Mouse (Mus musculus) stomach, embryonic 14.5 days (tissue): Measurements from ENCODE around the gene Zglp1. TPM values are rescaled to one million over a fixed set of nuclear protein-coding genes. Genes with fewer than 3 reads are reported as not detected.

ENCODE experiments used
- ATAC-seq: fragments of 200-750 bp; cut with Nextera tagmentation; 2 replicates; pipeline ENCODE4 v1.8.0; 2017; ENCODE audit warnings: low read depth, moderate TSS enrichment; ENCODE audit not compliant: insufficient number of reproducible peaks, insufficient read depth, low FRiP score
- H3K27ac ChIP-seq: fragments of 300-500 bp; sonication (generic); 2 replicates; pipeline ENCODE4 v1.5.1; 2014; ENCODE audit warnings: mild to moderate bottlenecking, low read length, moderate library complexity, mixed read lengths
- H3K27me3 ChIP-seq: fragments of 300-500 bp; sonication (generic); 2 replicates; pipeline ENCODE4 v1.6.1; 2014; ENCODE audit warnings: low read length, control low read depth, mixed read lengths; ENCODE audit not compliant: control insufficient read depth, insufficient read depth
- H3K36me3 ChIP-seq: fragments of 300-500 bp; sonication (generic); 2 replicates; pipeline ENCODE4 v1.6.1; 2014; ENCODE audit warnings: mild to moderate bottlenecking, control low read depth, low read length, moderate library complexity, mixed read lengths; ENCODE audit not compliant: control insufficient read depth, insufficient read depth
- H3K4me1 ChIP-seq: fragments of 300-500 bp; sonication (generic); 2 replicates; pipeline ENCODE4 v1.6.1; 2014; ENCODE audit warnings: low read length, control low read depth, mixed read lengths; ENCODE audit not compliant: control insufficient read depth, insufficient read depth
- H3K4me2 ChIP-seq: fragments of 300-500 bp; sonication (generic); replicated peaks from 2 replicates; pipeline ENCODE4 v1.6.1; 2014; ENCODE audit warnings: low read depth, low read length, control low read depth
- H3K4me3 ChIP-seq: fragments of 300-500 bp; sonication (generic); 2 replicates; pipeline ENCODE4 v1.5.1; 2014; ENCODE audit warnings: low read depth, low read length, control low read depth
- H3K9ac ChIP-seq: fragments of 300-500 bp; sonication (generic); replicated peaks from 2 replicates; pipeline ENCODE4 v1.6.1; 2014; ENCODE audit warnings: low read depth, mild to moderate bottlenecking, control low read depth, low read length, moderate library complexity, mixed read lengths
- H3K9me3 ChIP-seq: fragments of 300-500 bp; sonication (generic); 2 replicates; pipeline ENCODE4 v1.6.1; 2016; ENCODE audit warnings: low read depth, low read length, control low read depth; ENCODE audit not compliant: control insufficient read depth
- WGBS: fragments of 180-500 bp; shearing (Covaris S2); extraction: QIAGEN DNeasy Blood & Tissue Kit; methylation state at CpG from one replicate; pipeline ENCODE4 v1.1.7; 2014; 5-methylcytosine and 5-hydroxymethylcytosine counted together
- polyA plus RNA-seq: library from polyadenylated mRNA; unstranded; fragments of >200 nt; fragmentation: Nextera tagmentation; extraction: Ambion mirVana; gene quantifications from 2 replicates; pipeline ENCODE4 v1.2.1, GENCODE M21; 2014

Gene Zglp1
- polyA plus RNA-seq, 1 experiment from 2014 or later, result 1.8 TPM

DNA sequence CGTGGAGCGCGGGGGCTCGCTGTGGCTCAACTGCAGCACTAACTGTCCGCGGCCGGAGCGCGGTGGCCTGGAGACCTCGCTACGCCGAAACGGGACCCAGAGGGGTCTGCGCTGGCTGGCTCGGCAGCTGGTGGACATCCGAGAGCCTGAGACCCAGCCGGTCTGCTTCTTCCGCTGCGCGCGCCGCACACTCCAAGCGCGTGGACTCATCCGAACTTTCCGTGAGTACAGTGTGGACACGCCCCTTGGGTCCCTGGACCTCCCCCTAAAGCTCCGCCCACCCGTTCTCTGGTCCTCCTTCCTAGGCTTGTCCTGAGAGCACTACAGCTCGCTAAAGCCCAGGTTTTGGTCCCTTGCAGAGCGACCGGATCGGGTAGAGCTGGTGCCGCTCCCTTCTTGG, 33.8 kb downstream of the Zglp1 start:
- Histone ChIP-seq H3K4me2 (peak overlapping the region; percentile 95), H3K4me1 (peaks cover 38% of the 10 kb centered on the region), H3K9ac (0 out of 2 replicates have a peak overlapping the region, but pooled peaks have one; percentile 10), H3K27ac (no peak overlapping the region), H3K27me3 (peaks cover 63% of the 10 kb centered on the region), H3K4me3 (peak overlapping the region; percentile 42), H3K36me3 (no peaks in the 10 kb centered on the region), H3K9me3 (no peaks in the 10 kb centered on the region)
- ATAC-seq, result peak; percentile 81
- WGBS, result under 1% methylated on average over 34 of the region's 34 CpGs

DNA sequence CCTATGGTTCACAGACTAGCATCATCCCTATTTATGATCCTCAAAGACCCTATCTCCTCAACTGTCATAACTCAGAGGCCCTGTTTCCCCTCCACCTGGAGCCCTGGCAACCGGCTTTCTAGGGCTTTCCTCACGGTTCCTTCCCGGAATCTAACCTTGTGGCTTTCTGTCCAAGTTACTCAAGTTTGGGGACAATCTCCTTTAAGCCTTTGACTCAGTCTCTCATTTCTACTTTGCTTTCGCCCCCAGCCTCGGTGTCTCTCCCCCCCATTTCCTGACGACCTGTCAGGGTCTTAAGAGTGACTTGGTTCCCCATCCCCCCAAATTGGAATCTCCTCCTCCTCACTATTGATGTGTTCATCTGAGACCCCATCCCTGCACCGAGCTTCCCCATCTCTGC, 34.4 kb downstream of the Zglp1 start:
- peak overlapping the region; percentile 95 for H3K4me2 ChIP-seq
- no peak overlapping the region for H3K27ac ChIP-seq
- peaks cover 33% of the 10 kb centered on the region for H3K4me1 ChIP-seq
- peak overlapping the region; percentile 42 for H3K4me3 ChIP-seq
- 2% methylated on average over 7 of the region's 7 CpGs for WGBS
- no peak overlapping the region for H3K9ac ChIP-seq
- no peaks in the 10 kb centered on the region for H3K9me3 ChIP-seq
- ATAC-seq, result no peak
- peaks cover 56% of the 10 kb centered on the region for H3K27me3 ChIP-seq
- H3K36me3 ChIP-seq, result no peaks in the 10 kb centered on the region

DNA sequence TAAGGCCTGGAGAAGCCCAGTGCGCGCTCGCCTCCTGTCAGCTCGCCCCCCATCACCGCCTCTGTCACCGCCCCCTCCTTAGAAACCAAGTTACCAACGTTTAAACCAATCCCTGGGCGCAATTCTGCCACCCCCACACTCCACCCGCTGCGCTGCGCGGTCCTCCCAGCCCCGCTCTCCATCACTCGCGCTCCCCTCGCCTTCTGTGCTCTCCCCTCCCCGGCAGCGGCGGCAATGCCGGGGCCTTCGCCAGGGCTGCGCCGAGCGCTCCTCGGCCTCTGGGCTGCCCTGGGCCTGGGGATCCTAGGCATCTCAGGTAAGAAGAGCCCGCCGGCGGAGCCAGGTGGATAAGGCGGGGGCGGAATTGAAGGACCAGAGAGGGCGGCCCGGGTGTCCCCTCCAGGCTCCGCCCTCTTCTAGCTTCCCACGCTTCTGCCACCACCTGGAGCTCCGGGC, 35.0 kb downstream of the Zglp1 start, which contains the start of gene Icam5:
Icam5 (plus strand) TSS at position 178 of the 456 bp plus-strand sequence.
- Histone ChIP-seq H3K36me3 (no peaks in the 10 kb centered on the region), H3K4me3 (peak within 1 kb of the TSS; percentile 42), H3K9ac (no peak within 1 kb of the TSS; the same call in 1 of the 2 replicates), H3K27ac (no peak within 1 kb of the TSS), H3K4me2 (peak within 1 kb of the TSS; percentile 95), H3K27me3 (peaks cover 51% of the 10 kb centered on the region), H3K9me3 (no peaks in the 10 kb centered on the region), H3K4me1 (peaks cover 30% of the 10 kb centered on the region)
- ATAC-seq, result no peak
- WGBS, result under 1% methylated on average over 34 of the region's 35 CpGs

DNA sequence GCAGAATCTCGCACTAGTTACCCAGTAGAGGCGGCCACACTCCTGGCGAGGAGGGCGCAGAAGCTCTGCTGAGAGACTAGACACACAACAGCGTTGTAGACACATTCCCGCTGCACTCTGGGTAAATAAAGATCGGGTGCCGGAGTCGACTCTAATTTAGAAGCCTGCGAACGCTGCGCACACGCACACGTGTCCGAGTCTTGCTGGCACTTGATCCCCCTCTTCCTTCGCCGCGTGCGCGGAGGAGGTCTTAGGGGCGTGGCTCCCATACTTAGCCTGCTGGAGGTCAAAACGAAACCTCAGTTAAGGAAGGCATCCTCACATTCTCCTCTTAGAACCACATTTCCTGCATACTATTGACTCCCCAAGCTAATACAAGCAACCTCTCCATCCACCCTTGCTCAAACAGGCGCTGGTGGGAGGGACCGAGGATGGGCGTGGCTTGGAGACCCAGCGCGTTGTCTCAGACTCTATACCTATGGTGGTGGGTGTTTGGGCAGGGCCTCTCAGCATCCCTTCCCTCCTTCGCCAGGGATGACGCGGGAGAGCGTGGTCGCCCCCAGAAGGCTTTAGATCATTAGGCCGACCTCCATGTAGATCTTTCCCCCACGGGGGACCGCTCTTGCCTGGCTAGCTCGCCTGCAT, 35.5 kb downstream of the Zglp1 start:
- under 1% methylated on average over 36 of the region's 36 CpGs for WGBS
- H3K4me1 ChIP-seq, result peaks cover 30% of the 10 kb centered on the region
- ATAC-seq, result no peak
- peak overlapping the region; percentile 89 for H3K4me2 ChIP-seq
- H3K27ac ChIP-seq, result no peak overlapping the region
- H3K27me3 ChIP-seq, result peaks cover 45% of the 10 kb centered on the region
- H3K36me3 ChIP-seq, result no peaks in the 10 kb centered on the region
- peak overlapping the region; percentile 42 for H3K4me3 ChIP-seq
- H3K9ac ChIP-seq, result no peak overlapping the region
- no peaks in the 10 kb centered on the region for H3K9me3 ChIP-seq

DNA sequence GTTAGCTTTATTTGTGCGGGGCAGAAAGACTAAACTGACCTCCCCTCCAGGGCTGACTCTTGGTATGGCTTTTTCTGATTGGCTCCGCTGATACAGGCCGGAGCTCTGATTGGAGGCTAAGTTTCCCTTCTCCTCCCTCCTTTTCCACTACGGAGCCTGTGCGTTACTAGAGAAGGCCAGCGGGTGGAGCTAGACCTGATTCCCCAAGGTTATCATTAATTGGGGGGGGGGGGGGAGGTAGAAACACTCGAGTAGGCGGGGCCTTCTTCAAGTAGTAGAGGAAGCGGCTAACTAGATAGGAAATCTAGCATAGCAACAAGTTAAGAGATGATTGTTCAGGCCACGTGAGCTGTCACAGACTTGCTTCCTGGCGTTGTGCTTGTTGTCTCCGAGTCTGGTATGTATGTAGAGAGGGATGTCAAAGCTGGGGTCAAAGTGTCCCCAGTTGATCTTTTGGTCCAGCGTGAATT, 36.1 kb downstream of the Zglp1 start:
- no peaks in the 10 kb centered on the region for H3K36me3 ChIP-seq
- peak overlapping the region; percentile 89 for H3K4me2 ChIP-seq
- H3K9me3 ChIP-seq, result no peaks in the 10 kb centered on the region
- no peak overlapping the region for H3K27ac ChIP-seq
- peak; percentile 71 for ATAC-seq
- peak overlapping the region; percentile 42 for H3K4me3 ChIP-seq
- H3K4me1 ChIP-seq, result peaks cover 30% of the 10 kb centered on the region
- 1% methylated on average over 13 of the region's 13 CpGs for WGBS
- peaks cover 40% of the 10 kb centered on the region for H3K27me3 ChIP-seq
- no peak overlapping the region for H3K9ac ChIP-seq

DNA sequence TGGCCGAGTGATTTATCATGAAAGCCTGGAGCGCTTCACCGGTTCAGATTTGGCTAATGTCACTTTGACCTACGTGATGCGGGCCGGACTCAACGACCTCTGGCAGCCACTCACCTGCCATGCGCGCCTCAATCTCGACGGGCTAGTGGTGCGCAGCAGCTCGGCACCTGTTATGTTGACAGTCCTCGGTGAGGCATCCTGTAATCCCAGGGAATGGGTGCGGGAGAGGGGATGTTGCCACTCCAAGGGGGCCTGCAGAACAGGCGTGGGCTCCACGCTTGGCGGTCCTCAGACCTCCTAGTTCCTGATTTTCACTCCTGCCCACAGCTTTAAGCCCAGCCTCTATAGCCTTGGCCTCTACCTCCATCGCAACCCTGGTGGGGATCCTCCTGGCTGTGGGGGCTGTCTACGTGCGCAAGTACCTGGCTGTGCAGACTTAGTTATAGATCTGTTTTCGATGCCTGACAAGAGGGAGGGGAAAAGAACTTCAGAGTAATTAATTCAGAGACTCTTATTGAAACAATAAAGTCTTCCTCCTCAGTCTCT, 36.8 kb downstream of the Zglp1 start:
- WGBS, result 20% methylated on average over 22 of the region's 22 CpGs

DNA sequence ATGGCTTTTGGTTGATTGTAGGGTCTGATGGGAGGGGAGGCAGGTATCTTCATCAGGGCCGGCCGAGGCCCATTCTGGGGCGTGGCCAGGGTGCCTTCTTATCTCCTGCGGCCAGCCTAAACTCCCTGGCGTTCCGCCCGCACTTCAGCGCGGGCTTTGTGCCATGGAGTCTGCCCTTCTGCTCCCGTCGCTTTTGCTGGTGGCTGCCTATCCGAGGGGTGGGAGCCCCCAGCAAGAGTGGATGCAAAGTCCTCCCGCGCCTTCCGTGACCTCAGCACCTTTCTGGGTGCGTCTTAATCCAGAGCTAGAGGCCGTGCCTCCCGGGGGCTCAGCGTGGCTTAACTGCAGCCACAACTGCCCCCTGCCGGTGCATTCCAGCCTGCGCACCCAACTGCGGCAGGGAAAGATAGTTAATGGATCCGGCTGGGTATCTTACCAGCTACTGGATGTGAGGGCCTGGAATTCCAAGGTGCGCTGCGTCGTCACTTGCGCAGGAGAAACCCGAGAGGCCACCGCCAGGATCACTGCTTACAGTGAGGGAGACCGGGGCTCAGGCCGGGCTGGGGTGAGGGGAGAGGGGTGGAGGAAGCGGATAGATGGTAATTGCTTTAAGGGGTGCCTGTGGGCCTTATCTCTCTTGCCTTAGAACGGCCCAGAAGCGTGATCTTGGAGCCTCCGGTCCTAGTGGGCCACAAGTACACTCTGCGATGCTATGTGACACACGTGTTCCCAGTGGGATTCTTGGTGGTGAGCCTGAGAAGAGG, 37.4 kb downstream of the Zglp1 start, which contains the start of gene Icam4:
Icam4 (plus strand) TSS at position 83 of the 764 bp plus-strand sequence.
- peak within 1 kb of the TSS; percentile 24 for H3K4me3 ChIP-seq
- no peaks in the 10 kb centered on the region for H3K36me3 ChIP-seq
- peaks cover 26% of the 10 kb centered on the region for H3K4me1 ChIP-seq
- WGBS, result 3% methylated on average over 37 of the region's 37 CpGs
- ATAC-seq, result peak; percentile 21
- H3K27me3 ChIP-seq, result peaks cover 26% of the 10 kb centered on the region
- peak within 1 kb of the TSS; percentile 89 for H3K4me2 ChIP-seq
- H3K9me3 ChIP-seq, result no peaks in the 10 kb centered on the region
- no peak within 1 kb of the TSS; the same call in 1 of the 2 replicates for H3K9ac ChIP-seq
- H3K27ac ChIP-seq, result no peak within 1 kb of the TSS

More for the DNA sequence above, 36.8 kb downstream of the Zglp1 start:
- H3K9ac ChIP-seq, result no peak overlapping the region
- no peaks in the 10 kb centered on the region for H3K9me3 ChIP-seq
- ATAC-seq, result no peak
- peak overlapping the region; percentile 89 for H3K4me2 ChIP-seq
- peak overlapping the region; percentile 42; the same call in 1 of the 2 replicates for H3K4me3 ChIP-seq
- H3K4me1 ChIP-seq, result peaks cover 30% of the 10 kb centered on the region
- no peak overlapping the region for H3K27ac ChIP-seq
- no peaks in the 10 kb centered on the region for H3K36me3 ChIP-seq
- H3K27me3 ChIP-seq, result peaks cover 33% of the 10 kb centered on the region

DNA sequence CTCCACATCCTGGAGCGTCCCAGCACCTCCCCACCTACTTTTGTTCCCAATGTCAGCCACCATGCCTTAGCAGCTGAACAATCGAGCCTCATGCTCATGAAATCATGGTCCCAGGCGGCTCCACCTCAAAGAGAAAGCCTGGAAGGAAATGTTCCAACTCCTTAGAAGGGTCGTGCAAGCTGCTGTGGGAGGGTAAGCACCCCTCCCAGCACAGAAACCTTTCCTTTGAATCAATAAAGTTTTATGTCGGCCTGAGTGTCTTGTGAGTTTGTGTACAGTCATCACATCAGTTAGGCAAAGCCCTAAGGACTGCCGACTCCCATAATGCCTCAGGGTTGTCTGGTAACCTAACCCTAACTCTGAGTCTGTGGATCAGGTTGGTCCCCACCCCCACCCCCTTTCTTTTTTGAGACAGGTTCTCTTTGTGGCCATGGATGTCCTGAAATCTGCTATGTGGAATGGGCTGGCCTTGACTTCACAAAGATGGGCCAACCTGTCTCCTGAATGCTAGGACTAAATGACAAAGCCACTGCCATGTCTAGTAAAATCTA, 38.3 kb downstream of the Zglp1 start:
- Histone ChIP-seq H3K36me3 (no peaks in the 10 kb centered on the region), H3K9me3 (no peaks in the 10 kb centered on the region), H3K4me1 (peaks cover 25% of the 10 kb centered on the region), H3K4me3 (no peak overlapping the region), H3K4me2 (no peak overlapping the region), H3K9ac (no peak overlapping the region), H3K27ac (no peak overlapping the region), H3K27me3 (peaks cover 21% of the 10 kb centered on the region)
- WGBS, result 72% methylated on average over 6 of the region's 6 CpGs
- no peak for ATAC-seq
